Mouse (Mus musculus) neural tube, embryonic 15.5 days (tissue): ENCODE results near the gene Hpcal1. TPM values are rescaled to one million over a fixed set of nuclear protein-coding genes. Genes with fewer than 3 reads are reported as not detected.

ENCODE experiments used
- ATAC-seq: fragments of 200-750 bp; cut with Nextera tagmentation; 2 replicates; pipeline ENCODE4 v1.8.0; 2017; ENCODE audit warnings: mild to moderate bottlenecking, moderate TSS enrichment, moderate library complexity; ENCODE audit not compliant: low FRiP score
- H3K27ac ChIP-seq: fragments of 300-500 bp; sonication (generic); replicated peaks from 2 replicates; pipeline ENCODE4 v1.5.1; 2015; ENCODE audit warnings: mild to moderate bottlenecking, inconsistent platforms
- H3K27me3 ChIP-seq: fragments of 300-500 bp; sonication (generic); replicated peaks from 2 replicates; pipeline ENCODE4 v1.6.1; 2015; ENCODE audit warnings: inconsistent platforms
- H3K36me3 ChIP-seq: fragments of 300-500 bp; sonication (generic); 2 replicates; pipeline ENCODE4 v1.6.1; 2015; ENCODE audit warnings: inconsistent platforms
- H3K4me1 ChIP-seq: fragments of 300-500 bp; sonication (generic); 2 replicates; pipeline ENCODE4 v1.6.1; 2015; ENCODE audit warnings: inconsistent platforms
- H3K4me2 ChIP-seq: fragments of 300-500 bp; sonication (generic); 2 replicates; pipeline ENCODE4 v1.6.1; 2015; ENCODE audit warnings: inconsistent platforms, mild to moderate bottlenecking, moderate library complexity
- H3K4me3 ChIP-seq: fragments of 300-500 bp; sonication (generic); replicated peaks from 2 replicates; pipeline ENCODE4 v1.5.1; 2015; ENCODE audit warnings: mild to moderate bottlenecking, inconsistent platforms
- H3K9ac ChIP-seq: fragments of 300-500 bp; sonication (generic); replicated peaks from 2 replicates; pipeline ENCODE4 v1.6.1; 2015; ENCODE audit warnings: mild to moderate bottlenecking, inconsistent platforms
- H3K9me3 ChIP-seq: fragments of 300-500 bp; sonication (generic); replicated peaks from 2 replicates; pipeline ENCODE4 v1.6.1; 2016; ENCODE audit warnings: inconsistent platforms
- WGBS: fragments of 180-500 bp; shearing (Covaris S2); methylation state at CpG from one replicate; pipeline ENCODE4 v1.1.7; 2015; ENCODE audit warnings: mixed read lengths; 5-methylcytosine and 5-hydroxymethylcytosine counted together
- polyA plus RNA-seq: library from polyadenylated mRNA; unstranded; fragments of >200 nt; fragmentation: Nextera tagmentation; extraction: Ambion mirVana; gene quantifications from 2 replicates; pipeline ENCODE4 v1.2.1, GENCODE M21; 2015

Hpcal1 gene
- polyA plus RNA-seq: 130 and 133 TPM in 2 replicates

- 0 out of 2 replicates have a peak, but pooled peaks cover 3% of the 10 kb centered on the region for H3K27me3 ChIP-seq
- under 1% methylated on average over 70 of the region's 72 CpGs for WGBS
- peak within 1 kb of the TSS; percentile 96 for H3K4me2 ChIP-seq
- peak; percentile 92 for ATAC-seq
- peak within 1 kb of the TSS; percentile 75 for H3K9ac ChIP-seq
- peaks cover 23% of the 10 kb centered on the region for H3K4me1 ChIP-seq
- H3K27ac ChIP-seq: peak within 1 kb of the TSS; percentile 71
- peak within 1 kb of the TSS; percentile 79 for H3K4me3 ChIP-seq
- no peaks in the 10 kb centered on the region for H3K9me3 ChIP-seq
- H3K36me3 ChIP-seq: no peaks in the 10 kb centered on the region
Observed at GRCm38 (mm10) chr12:17690564-17691281, at the start of gene Hpcal1. Hpcal1 (plus strand) TSS chr12:17690856.

GRCm38 (mm10) chr12:17641269-17641668, 49.4 kb upstream of the Hpcal1 start:
- H3K27me3 ChIP-seq: no peaks in the 10 kb centered on the region
- no peaks in the 10 kb centered on the region for H3K9me3 ChIP-seq
- no peak overlapping the region for H3K4me3 ChIP-seq
- no peaks in the 10 kb centered on the region for H3K4me1 ChIP-seq
- 90% methylated on average over 4 of the region's 4 CpGs for WGBS
- ATAC-seq: no peak
- H3K4me2 ChIP-seq: no peak overlapping the region
- H3K36me3 ChIP-seq: no peaks in the 10 kb centered on the region
- H3K27ac ChIP-seq: no peak overlapping the region
- H3K9ac ChIP-seq: no peak overlapping the region

- ATAC-seq: peak; percentile 9; the same call in 1 of the 2 replicates
- no peaks in the 10 kb centered on the region for H3K4me1 ChIP-seq
- H3K9me3 ChIP-seq: no peaks in the 10 kb centered on the region
- no peak overlapping the region for H3K9ac ChIP-seq
- 63% methylated on average over 12 of the region's 12 CpGs for WGBS
- H3K4me2 ChIP-seq: no peak overlapping the region
- no peaks in the 10 kb centered on the region for H3K36me3 ChIP-seq
- H3K27me3 ChIP-seq: no peaks in the 10 kb centered on the region
- no peak overlapping the region for H3K27ac ChIP-seq
- H3K4me3 ChIP-seq: no peak overlapping the region
Observed at GRCm38 (mm10) chr12:17644385-17645222, 46.1 kb upstream of the Hpcal1 start.

DNA sequence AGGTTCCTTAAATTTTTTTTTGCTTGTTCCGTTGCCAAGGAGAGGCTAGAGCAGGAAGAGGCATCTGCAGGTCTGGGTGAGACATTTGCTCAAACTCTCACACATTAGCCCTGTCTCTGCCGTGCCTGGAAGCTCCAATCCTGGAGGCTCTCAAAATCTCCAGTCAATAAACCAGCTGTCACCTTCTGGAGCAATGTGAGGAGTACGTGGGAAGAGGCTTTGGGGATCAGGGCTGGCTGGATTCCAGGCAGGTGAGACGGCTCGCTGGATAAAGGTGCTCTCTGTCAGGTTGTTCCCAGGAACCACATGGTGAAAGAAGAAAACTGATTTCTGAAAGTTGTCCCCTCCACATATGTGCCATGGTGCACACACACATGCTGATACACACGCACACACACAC, 44.2 kb upstream of the Hpcal1 start:
- no peak for ATAC-seq
- no peak overlapping the region for H3K4me3 ChIP-seq
- H3K27me3 ChIP-seq: no peaks in the 10 kb centered on the region
- H3K4me2 ChIP-seq: no peak overlapping the region
- H3K9ac ChIP-seq: no peak overlapping the region
- no peaks in the 10 kb centered on the region for H3K9me3 ChIP-seq
- no peaks in the 10 kb centered on the region for H3K36me3 ChIP-seq
- H3K4me1 ChIP-seq: peaks cover 2% of the 10 kb centered on the region; the same call in 1 of the 2 replicates
- H3K27ac ChIP-seq: no peak overlapping the region
- 67% methylated on average over 6 of the region's 6 CpGs for WGBS

DNA sequence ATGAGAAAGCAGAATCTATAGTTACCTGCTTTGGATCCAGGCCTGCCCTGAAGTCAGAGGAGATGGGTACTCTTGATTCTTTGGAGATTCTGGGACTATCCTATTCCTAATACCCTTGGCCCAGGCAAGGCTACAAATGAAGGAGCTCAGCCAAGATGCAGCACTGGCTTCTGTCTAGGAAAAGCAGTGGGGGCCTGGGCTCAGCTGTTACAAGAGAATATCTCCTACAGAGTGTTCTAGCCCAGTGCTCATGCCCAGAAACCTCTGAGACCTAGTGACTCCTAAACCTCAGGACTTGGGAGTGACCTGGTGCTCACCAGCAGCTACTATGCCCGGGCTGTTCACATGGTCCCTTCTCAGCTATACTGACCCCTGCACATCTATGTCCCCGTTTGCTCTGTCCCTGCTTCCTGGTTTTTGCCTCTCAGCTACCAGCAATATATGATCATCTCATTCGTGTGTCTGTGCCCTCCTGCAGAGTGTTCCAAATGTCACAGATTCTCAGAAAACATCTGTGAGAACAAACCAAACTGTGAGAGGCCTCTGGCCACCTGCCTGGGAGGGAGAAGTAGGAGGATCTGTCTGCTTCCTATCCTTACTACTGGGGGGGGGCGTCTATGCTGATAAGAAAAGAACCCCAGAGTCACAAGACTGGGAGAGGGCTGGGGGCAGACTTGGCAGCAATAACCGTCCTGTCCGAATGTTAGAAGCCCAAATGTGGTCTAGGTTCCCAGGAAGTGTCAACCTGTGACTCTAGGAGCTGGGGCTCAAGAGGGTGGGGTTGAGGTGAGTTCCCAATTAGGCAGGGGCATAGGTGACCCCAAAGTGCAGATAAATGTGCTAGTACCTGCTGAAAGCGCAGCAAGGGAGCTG, 39.2 kb upstream of the Hpcal1 start:
- no peaks in the 10 kb centered on the region for H3K9me3 ChIP-seq
- no peaks in the 10 kb centered on the region for H3K27me3 ChIP-seq
- no peak overlapping the region for H3K9ac ChIP-seq
- no peak for ATAC-seq
- no peak overlapping the region for H3K4me3 ChIP-seq
- WGBS: 70% methylated on average over 7 of the region's 7 CpGs
- H3K36me3 ChIP-seq: no peaks in the 10 kb centered on the region
- no peak overlapping the region for H3K27ac ChIP-seq
- H3K4me2 ChIP-seq: no peak overlapping the region
- H3K4me1 ChIP-seq: peaks cover 17% of the 10 kb centered on the region

DNA sequence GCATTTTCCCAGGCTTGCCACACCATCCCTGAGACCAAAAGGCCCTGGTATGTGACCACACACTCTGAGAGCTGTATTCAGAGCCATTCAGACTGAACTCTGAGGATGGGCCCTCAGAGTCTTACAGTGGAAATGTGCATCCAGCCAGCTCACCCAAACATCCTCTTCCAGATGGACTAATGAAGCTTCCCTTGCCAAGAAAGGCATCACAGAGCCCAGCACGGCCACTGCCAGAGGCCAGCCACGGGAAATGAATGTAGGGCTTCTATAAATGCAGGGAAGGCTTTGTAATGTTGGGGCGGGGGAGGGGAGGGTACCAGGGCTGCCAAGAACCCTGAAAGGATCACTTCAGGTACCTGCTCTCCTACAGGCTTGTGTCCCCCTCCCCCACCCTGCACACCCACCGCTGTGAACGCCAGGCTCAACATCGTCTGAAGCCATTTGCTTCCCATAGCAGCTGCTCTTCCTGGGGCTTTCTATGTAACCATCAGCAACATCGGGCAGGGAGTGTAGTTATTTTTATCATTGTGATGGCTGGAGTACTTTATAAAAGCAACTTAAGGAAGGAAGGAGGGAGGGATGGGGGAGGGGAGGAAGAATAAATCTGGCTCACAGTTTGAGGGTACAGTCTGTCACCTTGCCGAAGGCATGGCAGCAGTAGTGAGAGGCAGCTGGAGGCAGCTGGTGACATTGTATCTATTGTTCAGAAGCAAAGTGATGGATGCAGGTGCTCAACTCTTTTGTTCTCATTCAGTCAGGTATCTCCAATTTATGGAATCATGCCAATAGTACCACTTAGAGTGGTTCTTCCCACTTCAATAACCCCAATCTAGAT, 38.2 kb upstream of the Hpcal1 start:
- no peaks in the 10 kb centered on the region for H3K9me3 ChIP-seq
- no peak overlapping the region for H3K4me2 ChIP-seq
- H3K36me3 ChIP-seq: no peaks in the 10 kb centered on the region
- H3K4me1 ChIP-seq: peaks cover 17% of the 10 kb centered on the region
- ATAC-seq: no peak; the same call in 1 of the 2 replicates
- H3K27me3 ChIP-seq: no peaks in the 10 kb centered on the region
- 0 out of 2 replicates have a peak overlapping the region, but pooled peaks have one; percentile 30 for H3K27ac ChIP-seq
- H3K4me3 ChIP-seq: no peak overlapping the region
- no peak overlapping the region for H3K9ac ChIP-seq
- 45% methylated on average over 8 of the region's 8 CpGs for WGBS

DNA sequence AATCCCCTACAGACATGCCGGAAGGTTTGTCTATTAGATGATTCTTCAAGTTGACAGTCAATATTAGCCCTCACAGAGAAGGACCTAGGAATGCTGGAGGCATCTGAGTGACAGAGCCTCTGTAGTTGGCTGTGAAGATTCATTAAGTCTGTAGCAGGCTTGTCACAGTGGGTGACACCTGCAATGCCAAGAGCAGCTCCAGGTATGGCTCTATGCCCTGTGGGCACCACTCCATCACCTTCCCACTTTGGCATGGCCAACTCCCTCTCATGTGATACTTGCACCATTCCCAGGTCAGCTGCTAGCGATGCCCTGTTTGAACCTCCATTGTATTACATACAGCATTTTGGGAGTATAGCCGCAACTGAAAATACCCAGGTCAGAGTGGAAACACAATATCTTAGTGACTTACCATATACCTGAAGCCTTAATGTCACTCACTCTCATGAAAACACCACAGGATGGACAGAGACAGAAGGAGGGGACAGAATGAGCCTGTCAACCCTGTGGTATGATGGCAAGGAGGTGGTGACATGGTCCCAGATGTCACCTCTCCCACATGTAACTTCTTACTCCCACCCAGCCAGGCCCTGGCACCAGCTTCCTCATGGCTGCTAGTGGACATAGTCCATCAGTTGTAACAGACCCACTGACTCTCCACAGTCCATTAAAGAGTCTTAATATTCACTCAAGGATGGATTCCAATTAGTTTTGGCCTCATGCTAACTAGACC, 37.4 kb upstream of the Hpcal1 start:
- peaks cover 17% of the 10 kb centered on the region for H3K4me1 ChIP-seq
- ATAC-seq: no peak
- 93% methylated on average over 3 of the region's 3 CpGs for WGBS
- no peak overlapping the region for H3K9ac ChIP-seq
- no peaks in the 10 kb centered on the region for H3K36me3 ChIP-seq
- H3K4me3 ChIP-seq: no peak overlapping the region
- H3K27ac ChIP-seq: no peak overlapping the region
- H3K27me3 ChIP-seq: no peaks in the 10 kb centered on the region
- no peaks in the 10 kb centered on the region for H3K9me3 ChIP-seq
- H3K4me2 ChIP-seq: no peak overlapping the region

DNA sequence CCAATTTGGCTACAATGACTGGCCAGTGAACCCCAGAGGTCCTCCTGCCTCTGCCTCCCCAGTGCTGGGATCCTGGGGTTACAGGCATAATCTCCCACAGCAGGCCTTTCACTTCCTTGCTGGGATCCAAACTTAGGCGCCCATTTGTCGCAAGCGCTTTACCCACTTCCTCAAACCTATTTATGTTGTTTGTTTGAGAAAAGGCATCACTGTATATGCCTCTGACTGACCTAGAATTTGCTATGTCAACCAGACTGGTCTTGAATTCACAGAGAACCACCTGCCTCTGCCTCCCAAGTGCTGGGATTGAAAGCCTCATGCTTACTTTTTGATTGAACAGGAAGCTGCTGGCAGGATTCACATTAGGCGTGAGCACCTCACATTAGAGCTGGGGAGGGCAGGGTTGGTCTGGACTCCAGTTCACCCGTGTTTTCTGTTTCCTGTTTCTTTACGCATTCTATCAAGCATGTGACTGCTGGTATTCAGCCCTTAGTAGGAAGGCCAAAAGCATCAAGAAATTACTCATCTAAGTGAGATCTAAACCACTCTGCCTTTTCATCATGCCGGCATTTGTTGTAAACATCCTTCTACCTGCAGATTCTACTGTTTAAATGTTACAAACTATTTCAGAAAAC, 33.0 kb upstream of the Hpcal1 start:
- Histone ChIP-seq H3K4me2 (no peak overlapping the region), H3K27ac (no peak overlapping the region), H3K36me3 (no peaks in the 10 kb centered on the region), H3K4me1 (peaks cover 8% of the 10 kb centered on the region), H3K9ac (no peak overlapping the region), H3K4me3 (no peak overlapping the region), H3K9me3 (no peaks in the 10 kb centered on the region), H3K27me3 (no peaks in the 10 kb centered on the region)
- ATAC-seq: no peak
- 92% methylated on average over 7 of the region's 7 CpGs for WGBS

GRCm38 (mm10) chr12:17658521-17658920, 32.1 kb upstream of the Hpcal1 start:
- no peaks in the 10 kb centered on the region for H3K27me3 ChIP-seq
- H3K9ac ChIP-seq: no peak overlapping the region
- no peaks in the 10 kb centered on the region for H3K9me3 ChIP-seq
- ATAC-seq: no peak
- 81% methylated on average over 5 of the region's 5 CpGs for WGBS
- H3K4me1 ChIP-seq: peaks cover 8% of the 10 kb centered on the region
- H3K27ac ChIP-seq: no peak overlapping the region
- H3K4me3 ChIP-seq: no peak overlapping the region
- H3K4me2 ChIP-seq: no peak overlapping the region
- H3K36me3 ChIP-seq: no peaks in the 10 kb centered on the region

DNA sequence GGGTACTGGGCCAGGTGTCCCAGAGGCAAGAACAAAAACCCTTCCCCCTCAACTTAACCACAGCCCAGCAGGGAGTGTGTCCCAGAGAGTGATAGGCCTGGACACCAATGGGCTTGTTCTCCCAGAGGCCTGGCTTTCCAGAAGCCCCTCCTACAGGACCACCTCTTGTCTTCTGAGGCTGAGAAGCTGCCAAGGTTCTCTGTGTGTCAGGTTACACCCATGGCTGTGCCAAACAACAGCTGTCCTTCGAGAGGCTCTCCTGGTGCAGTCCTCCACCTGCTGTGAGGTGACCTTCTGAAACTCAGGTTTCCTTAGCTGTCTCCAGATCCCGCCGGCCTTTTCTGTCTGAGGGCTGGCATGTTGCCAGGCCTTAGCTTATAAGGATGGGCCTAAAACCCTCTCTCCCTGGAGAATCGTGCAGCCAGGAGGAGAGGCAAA, 29.2 kb upstream of the Hpcal1 start:
- no peak overlapping the region for H3K9ac ChIP-seq
- H3K4me1 ChIP-seq: peaks cover 4% of the 10 kb centered on the region; the same call in 1 of the 2 replicates
- H3K36me3 ChIP-seq: no peaks in the 10 kb centered on the region
- H3K27ac ChIP-seq: no peak overlapping the region
- H3K9me3 ChIP-seq: no peaks in the 10 kb centered on the region
- 0 out of 2 replicates have a peak, but pooled peaks have one; percentile 25 for ATAC-seq
- WGBS: 9% methylated on average over 4 of the region's 4 CpGs
- no peak overlapping the region for H3K4me2 ChIP-seq
- H3K27me3 ChIP-seq: no peaks in the 10 kb centered on the region
- H3K4me3 ChIP-seq: no peak overlapping the region
